Mouse (Mus musculus) limb, embryonic 11.5 days (tissue): Measurements from ENCODE around the gene Baat. TPM values are rescaled to one million over a fixed set of nuclear protein-coding genes. Genes with fewer than 3 reads are reported as not detected.
A peak's percentile ranks its signal among the peaks of the same experiment; 100 is the strongest.
"Not testable (repeated sequence)": the region's sequence is repeated elsewhere in the genome, so short reads cannot be mapped to it uniquely, and the experiment has no call there.

Source experiments
- ATAC-seq: fragments of 200-750 bp; cut with Nextera tagmentation; 2 replicates; pipeline ENCODE4 v1.8.0; 2017; ENCODE audit warnings: low read depth; ENCODE audit not compliant: insufficient number of reproducible peaks, low FRiP score, low TSS enrichment
- DNase-seq: peaks from one replicate; pipeline ENCODE4 v3.0.0-alpha.2; 2015; ENCODE audit warnings: low spot score
- H3K27ac ChIP-seq: fragments of 300-500 bp; sonication (generic); replicated peaks from 2 replicates; pipeline ENCODE4 v1.5.1; 2014; ENCODE audit warnings: low read depth, mild to moderate bottlenecking, low read length
- H3K27me3 ChIP-seq: fragments of 300-500 bp; sonication (generic); 2 replicates; pipeline ENCODE4 v1.6.1; 2014; ENCODE audit warnings: mild to moderate bottlenecking, low read length, mixed read lengths; ENCODE audit not compliant: control insufficient read depth, insufficient read depth
- H3K36me3 ChIP-seq: fragments of 300-500 bp; sonication (generic); 2 replicates; pipeline ENCODE4 v1.6.1; 2014; ENCODE audit warnings: mild to moderate bottlenecking, low read length, moderate library complexity, mixed read lengths; ENCODE audit not compliant: control insufficient read depth, insufficient read depth
- H3K4me1 ChIP-seq: fragments of 300-500 bp; sonication (generic); 2 replicates; pipeline ENCODE4 v1.6.1; 2014; ENCODE audit warnings: low read length, mixed read lengths; ENCODE audit not compliant: control insufficient read depth, insufficient read depth
- H3K4me2 ChIP-seq: fragments of 300-500 bp; sonication (generic); 2 replicates; pipeline ENCODE4 v1.6.1; 2014; ENCODE audit warnings: low read depth, mild to moderate bottlenecking, moderate library complexity; ENCODE audit not compliant: severe bottlenecking
- H3K4me3 ChIP-seq: fragments of 300-500 bp; sonication (generic); 2 replicates; pipeline ENCODE4 v1.5.1; 2014; ENCODE audit warnings: low read depth, low read length
- H3K9ac ChIP-seq: fragments of 300-500 bp; sonication (generic); 2 replicates; pipeline ENCODE4 v1.6.1; 2014; ENCODE audit warnings: mild to moderate bottlenecking, low read length
- H3K9me3 ChIP-seq: fragments of 300-500 bp; sonication (generic); 2 replicates; pipeline ENCODE4 v1.6.1; 2016; ENCODE audit warnings: low read length; ENCODE audit not compliant: control insufficient read depth
- WGBS: fragments of 180-500 bp; shearing (Covaris S2); extraction: QIAGEN DNeasy Blood & Tissue Kit; methylation state at CpG from one replicate; pipeline ENCODE4 v1.1.7; 2014; 5-methylcytosine and 5-hydroxymethylcytosine counted together
- polyA plus RNA-seq: library from polyadenylated mRNA; unstranded; fragments of >200 nt; fragmentation: Nextera tagmentation; extraction: Ambion mirVana; gene quantifications from 2 replicates; pipeline ENCODE4 v1.2.1, GENCODE M21; 2014

Baat gene
- polyA plus RNA-seq, 1 experiment from 2014 or later = 0.24 TPM

DNA sequence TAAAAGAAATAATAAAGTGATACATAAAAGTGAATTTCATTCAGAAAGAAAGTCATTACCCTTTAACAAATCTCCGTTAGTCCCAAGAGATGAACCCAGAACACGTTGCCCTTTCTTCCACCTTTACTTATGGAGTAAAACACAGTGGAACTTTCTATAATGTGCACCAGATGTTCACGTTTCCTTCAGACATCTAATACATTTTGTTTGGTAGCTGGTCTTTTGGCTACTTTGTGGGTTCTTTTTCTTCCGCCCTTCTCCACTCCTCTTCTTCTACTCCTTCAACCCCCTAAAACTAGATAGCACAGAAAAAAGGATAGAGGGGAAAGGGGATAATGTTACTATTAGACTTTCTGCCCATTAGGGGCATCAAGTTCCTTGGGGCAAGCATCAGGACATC lies 6.3 kb upstream of the Baat start:
- no peak overlapping the region for H3K4me3 ChIP-seq
- no peak overlapping the region for H3K27ac ChIP-seq
- H3K27me3 ChIP-seq = no peaks in the 10 kb centered on the region
- no peak for ATAC-seq
- no peaks in the 10 kb centered on the region for H3K4me1 ChIP-seq
- no peak overlapping the region for H3K4me2 ChIP-seq
- 46% methylated on average over 4 of the region's 4 CpGs for WGBS
- no peak for DNase-seq
- H3K9me3 ChIP-seq = no peaks in the 10 kb centered on the region
- peaks cover 6% of the 10 kb centered on the region for H3K36me3 ChIP-seq
- no peak overlapping the region for H3K9ac ChIP-seq

DNA sequence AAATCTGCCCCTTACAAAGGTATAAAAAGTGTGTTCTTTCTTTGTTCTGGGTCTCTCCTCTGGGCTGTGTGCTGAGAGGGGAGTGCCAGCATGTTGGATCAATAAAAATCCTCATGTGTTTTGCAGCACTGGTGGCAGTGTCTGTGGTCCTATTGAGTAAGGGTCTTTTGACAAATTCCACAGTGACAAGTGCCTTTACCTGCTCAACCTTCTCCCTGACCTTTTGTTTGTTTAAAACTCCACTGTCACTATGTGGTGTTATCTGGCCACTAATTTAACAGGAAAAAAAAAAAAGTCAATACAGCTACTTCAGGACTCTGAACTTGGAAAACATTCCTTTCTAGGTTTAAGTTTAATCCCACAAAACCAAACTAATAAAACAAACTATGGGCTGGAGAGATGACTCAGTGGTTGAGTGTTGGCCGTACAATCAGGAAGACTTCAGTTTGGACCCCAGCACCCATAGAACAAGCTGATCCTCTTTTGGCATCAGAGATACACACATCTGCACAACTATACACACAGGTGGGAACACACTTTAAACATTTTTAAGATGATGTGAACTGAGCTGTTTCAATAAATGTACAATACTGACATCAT lies 4.0 kb upstream of the Baat start:
- not testable (repeated sequence) for H3K27me3 ChIP-seq, H3K4me3 ChIP-seq, DNase-seq, H3K9me3 ChIP-seq, ATAC-seq, H3K36me3 ChIP-seq, H3K4me2 ChIP-seq, H3K4me1 ChIP-seq, H3K9ac ChIP-seq, H3K27ac ChIP-seq
- WGBS = 96% methylated on average over 1 of the region's 1 CpGs

DNA sequence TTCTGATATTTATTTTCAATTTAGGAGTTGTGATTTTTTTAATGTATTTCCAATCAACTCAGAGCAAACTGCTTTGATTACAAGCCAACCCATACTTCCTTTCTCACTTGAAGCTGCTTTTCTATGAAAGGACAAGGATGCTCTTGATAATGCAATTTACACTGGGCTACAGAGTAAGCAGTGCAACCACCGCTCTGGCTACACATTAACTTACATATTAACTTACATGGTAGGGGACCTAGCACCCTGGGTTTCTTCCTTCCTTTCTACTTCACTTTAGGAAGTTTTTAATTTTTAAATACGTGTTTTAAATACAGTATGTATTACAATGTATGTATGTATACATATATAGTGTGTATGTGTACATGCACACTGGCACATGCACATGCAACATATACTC lies 2.8 kb upstream of the Baat start:
- Histone ChIP-seq H3K9me3 (no peaks in the 10 kb centered on the region), H3K4me2 (no peak overlapping the region), H3K9ac (no peak overlapping the region), H3K27ac (no peak overlapping the region), H3K27me3 (no peaks in the 10 kb centered on the region), H3K36me3 (peaks cover 4% of the 10 kb centered on the region), H3K4me3 (no peak overlapping the region), H3K4me1 (no peaks in the 10 kb centered on the region)
- WGBS = 91% methylated on average over 2 of the region's 2 CpGs
- DNase-seq (no peak), ATAC-seq (no peak)

- H3K9ac ChIP-seq = no peak overlapping the region
- no peaks in the 10 kb centered on the region for H3K4me1 ChIP-seq
- H3K9me3 ChIP-seq = no peaks in the 10 kb centered on the region
- WGBS = 96% methylated on average over 1 of the region's 1 CpGs
- no peak overlapping the region for H3K27ac ChIP-seq
- no peak for DNase-seq
- no peaks in the 10 kb centered on the region for H3K27me3 ChIP-seq
- no peaks in the 10 kb centered on the region for H3K36me3 ChIP-seq
- ATAC-seq = no peak
- no peak overlapping the region for H3K4me2 ChIP-seq
- no peak overlapping the region for H3K4me3 ChIP-seq
Measured at GRCm38 (mm10) chr4:49503563-49503962, 2.8 kb downstream of the Baat start.

DNA sequence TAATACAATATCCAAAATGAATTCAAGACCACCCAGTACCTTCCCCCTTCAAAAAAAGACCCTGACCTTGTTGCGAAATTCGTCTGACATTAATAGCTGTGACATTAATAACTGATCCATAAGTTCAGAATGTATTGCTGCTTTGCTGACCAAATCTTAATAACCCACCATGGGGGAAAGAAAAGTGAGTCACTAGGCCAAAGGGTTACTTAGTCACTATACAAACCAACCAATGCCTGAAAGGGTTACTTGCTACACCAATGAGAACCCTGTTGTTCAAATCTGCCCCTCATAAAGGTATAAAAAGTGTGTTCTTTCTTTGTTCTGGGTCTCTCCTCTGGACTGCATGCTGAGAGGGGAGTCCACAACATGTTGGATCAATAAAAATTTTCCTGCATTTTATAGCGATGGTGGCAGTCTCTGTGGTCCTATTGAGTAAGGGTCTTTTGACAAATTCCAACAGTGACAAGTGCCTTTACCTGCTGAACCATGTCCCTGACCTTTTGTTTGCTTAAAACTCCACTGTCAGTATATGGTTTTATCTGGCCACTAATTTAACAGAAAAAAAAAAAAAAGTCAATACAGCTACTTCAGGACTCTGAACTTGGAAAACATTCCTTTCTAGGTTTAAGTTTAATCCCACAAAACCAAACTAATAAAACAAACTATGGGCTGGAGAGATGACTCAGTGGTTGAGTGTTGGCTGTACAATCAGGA lies 20.3 kb downstream of the Baat start:
- not testable (repeated sequence) for H3K9me3 ChIP-seq, H3K27ac ChIP-seq, H3K36me3 ChIP-seq, H3K9ac ChIP-seq, DNase-seq, H3K4me1 ChIP-seq, ATAC-seq, H3K4me2 ChIP-seq, H3K27me3 ChIP-seq, H3K4me3 ChIP-seq
- 70% methylated on average over 3 of the region's 3 CpGs for WGBS

DNA sequence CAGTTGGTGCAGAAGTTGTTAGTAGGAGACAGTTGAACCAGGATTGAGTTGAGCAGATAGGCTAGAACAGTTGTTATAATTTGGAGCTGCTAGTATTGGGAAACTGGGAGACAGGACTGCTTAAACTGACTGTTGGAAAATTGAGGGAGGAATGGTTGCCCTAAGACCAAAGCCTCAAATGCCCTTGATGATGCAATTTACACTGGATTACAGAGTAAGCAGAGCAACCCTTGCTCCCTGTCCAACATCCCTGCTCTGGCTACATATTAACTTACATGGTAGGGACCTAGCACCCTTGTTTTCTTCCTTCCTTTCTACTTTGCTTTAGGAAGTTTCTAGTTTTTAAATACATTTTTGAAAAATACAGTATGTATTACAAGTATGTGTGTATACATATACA lies 20.9 kb downstream of the Baat start:
- Histone ChIP-seq H3K27me3 (no peaks in the 10 kb centered on the region), H3K4me2 (no peak overlapping the region), H3K36me3 (no peaks in the 10 kb centered on the region), H3K4me1 (no peaks in the 10 kb centered on the region), H3K9ac (no peak overlapping the region), H3K4me3 (no peak overlapping the region), H3K27ac (no peak overlapping the region), H3K9me3 (no peaks in the 10 kb centered on the region)
- no peak for DNase-seq
- ATAC-seq = no peak

DNA sequence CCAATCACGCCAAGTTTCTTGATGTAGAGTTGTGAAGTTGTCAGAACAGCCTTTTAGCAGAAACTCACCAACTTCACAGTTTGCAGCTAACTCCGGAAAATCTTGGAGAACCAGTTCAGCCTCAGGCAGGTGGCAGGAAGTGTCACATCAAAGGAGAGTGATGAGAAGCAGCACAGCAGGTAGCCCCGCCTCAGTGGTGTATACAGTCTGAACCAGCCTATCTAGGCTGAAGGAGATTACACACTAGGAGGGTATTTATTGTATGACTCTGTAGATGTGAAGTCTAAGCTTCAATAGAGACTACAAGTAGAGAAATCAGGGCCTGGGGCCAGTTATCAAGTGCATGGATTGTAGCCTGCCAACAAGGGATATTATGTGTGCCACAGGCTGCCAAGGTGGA lies 25.5 kb downstream of the Baat start:
- Histone ChIP-seq H3K4me2 (peak overlapping the region; percentile 20; the same call in 1 of the 2 replicates), H3K9ac (no peak overlapping the region), H3K27me3 (no peaks in the 10 kb centered on the region), H3K4me1 (no peaks in the 10 kb centered on the region), H3K4me3 (no peak overlapping the region), H3K27ac (no peak overlapping the region), H3K9me3 (no peaks in the 10 kb centered on the region), H3K36me3 (no peaks in the 10 kb centered on the region)
- ATAC-seq = no peak
- DNase-seq = peak; percentile 26
- WGBS = 30% methylated on average over 3 of the region's 3 CpGs

- WGBS = 15% methylated on average over 21 of the region's 21 CpGs
- Histone ChIP-seq H3K9me3 (no peaks in the 10 kb centered on the region), H3K27me3 (no peaks in the 10 kb centered on the region), H3K4me3 (no peak overlapping the region), H3K27ac (no peak overlapping the region), H3K9ac (no peak overlapping the region), H3K36me3 (no peaks in the 10 kb centered on the region), H3K4me1 (no peaks in the 10 kb centered on the region), H3K4me2 (peak overlapping the region; percentile 20; the same call in 1 of the 2 replicates)
- DNase-seq = peak; percentile 31
- no peak for ATAC-seq
Measured at GRCm38 (mm10) chr4:49480104-49480760, 26.1 kb downstream of the Baat start.
